Mouse (Mus musculus) adrenal gland, postnatal 36 days (tissue): Measurements from ENCODE around the gene Erbb3. TPM values are rescaled to one million over a fixed set of nuclear protein-coding genes. Genes with fewer than 3 reads are reported as not detected.
A peak's percentile ranks its signal among the peaks of the same experiment; 100 is the strongest.

Experiments
- DNase-seq, 2 experiments: peaks; one replicate each; pipeline ENCODE4 v3.0.0; 2021; ENCODE audit warnings: mixed read lengths in 1 of 2
- microRNA-seq: library from miRNA; unstranded; fragments of <30 nt; microRNA quantifications from one replicate; pipeline ENCODE4 v1.2.0, GENCODE M21; 2021
- total RNA-seq, 2 experiments: library from RNA; stranded (reverse); gene quantifications; 2 replicates each; pipeline ENCODE4 v1.2.3; 2021

Gene Erbb3
- total RNA-seq, 2 experiments from 2014 or later, result 2.2 to 2.3 TPM

DNA sequence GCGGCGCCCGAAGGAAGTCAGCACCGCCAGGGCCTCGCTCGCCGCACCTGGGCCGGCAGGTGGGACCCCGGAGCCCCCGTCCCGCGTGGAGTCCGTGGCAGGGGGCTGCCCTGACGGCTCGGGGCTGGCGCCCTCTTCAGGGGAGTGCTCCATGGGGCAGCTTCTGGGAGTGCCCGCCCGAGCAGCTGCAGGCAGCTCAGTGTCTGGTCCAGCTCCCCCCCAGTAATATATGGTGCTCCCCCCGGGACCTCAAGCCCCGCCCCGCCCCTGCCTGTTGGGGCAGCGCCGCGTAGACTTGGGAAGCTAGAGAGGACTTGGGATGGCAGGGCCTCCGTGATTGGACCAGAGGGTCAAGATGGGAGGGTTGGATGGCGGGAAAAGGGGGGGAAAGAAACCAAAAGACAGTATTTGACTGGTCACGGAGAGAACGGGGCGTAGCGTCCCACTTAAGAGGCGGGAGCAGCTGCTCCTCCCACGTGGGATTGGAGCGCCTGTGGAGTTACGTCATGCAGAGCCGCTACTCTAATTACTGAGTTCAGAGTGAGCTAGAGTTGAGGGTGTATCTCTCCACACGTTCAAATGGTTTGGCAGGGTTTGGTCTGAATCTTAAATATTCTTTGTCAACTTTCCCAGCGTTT is 63.7 kb downstream of the Erbb3 start, which contains the start of gene Esyt1:
Esyt1 (minus strand) TSS at position 201 of the 638 bp plus-strand sequence.
- DNase-seq, result peak; percentile 95 to 96

DNA sequence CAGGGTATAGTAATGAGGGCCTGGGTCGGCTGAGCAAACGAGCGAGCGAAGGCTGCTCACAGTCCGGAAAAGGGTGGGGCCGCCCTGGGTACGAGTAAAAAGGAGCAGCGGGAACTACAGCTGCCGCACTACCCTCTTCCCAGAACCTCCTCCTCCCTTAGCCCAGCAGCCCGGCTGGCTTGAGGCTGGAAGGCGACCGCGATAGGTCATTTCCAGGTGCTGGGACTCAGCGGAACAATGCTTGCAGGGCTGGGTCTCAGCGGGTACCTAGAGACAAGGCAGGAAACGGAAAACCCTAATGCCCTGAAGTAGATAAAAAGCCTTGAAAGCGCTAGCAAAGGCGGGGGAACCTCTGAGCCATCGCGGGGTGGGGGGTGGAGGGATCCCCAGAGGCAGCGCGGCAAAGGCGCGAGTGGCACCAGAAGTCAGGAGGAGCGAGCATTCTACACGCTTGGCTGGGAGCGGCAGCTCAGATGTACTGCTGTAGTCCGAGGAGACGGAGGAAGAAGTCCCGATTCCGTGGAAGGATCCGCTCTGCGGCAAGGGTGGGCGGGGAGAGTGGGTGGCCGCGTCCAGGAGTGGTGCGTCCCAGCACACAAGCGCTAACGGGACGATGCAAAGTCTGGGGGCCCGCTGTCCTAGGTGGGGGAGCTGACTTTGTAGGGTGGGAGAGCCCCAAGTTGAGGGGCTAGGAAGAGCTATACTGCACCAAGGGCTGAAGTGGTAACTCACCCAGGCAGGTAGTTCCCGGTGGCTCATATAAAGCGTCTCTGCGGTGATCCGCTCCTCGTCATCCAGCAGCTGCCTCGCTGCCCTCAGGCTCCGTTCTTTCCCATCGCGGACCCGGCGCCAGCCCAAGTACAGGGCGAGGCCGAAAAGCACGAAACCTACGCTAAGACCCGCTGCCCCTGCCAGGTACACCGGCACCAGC is 64.5 kb downstream of the Erbb3 start:
- DNase-seq, result peak; percentile 52 to 71

DNA sequence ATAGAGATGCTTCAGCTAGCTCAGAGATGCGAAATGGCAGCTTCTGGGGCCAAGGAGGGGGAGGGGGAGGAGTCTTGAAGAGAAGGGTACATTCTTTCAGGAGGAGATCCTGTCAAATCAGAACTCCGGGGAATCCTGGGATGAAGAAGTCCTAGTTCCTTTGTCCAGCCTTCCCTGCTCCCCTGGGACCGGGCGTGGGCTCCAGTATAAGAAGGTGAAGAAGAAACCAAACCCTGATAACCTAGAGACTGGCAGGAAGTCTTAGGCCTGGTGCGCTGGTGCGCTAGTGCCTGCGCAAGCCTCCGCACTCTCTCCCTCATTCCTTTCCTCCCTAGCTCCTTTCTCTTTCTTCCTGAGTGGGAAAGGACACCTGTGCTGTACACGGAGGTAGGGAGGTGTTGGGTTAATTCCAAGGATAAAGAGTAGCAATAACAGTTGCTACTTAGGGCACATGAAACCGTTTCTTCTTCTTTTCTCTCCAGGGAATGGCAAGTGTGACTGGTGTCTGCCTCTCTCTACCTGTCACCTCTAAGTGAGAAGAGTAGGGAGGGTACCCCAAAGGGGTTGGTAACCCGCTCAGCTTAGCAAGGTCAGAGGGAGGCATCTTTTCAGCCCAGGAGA is 65.2 kb downstream of the Erbb3 start:
- no peak for DNase-seq

DNA sequence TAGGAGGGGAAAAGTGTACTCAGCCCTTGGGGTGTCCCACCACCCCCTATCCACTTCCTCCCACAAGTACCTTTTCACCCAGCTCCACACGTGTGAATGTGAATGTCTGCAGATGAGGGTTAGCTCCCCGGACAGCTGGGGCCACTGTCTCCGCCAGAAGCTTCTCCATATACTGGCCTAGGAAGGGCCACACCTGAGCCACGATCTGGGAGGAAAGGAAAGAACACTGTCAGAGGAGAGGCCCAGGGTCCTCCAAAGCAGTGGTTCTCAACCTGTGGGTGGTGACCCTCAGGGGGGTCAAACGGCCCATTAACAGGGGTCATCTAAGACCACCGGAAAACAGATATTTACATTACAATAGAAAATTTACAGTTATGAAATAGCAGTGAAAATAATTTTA is 67.1 kb downstream of the Erbb3 start:
- no peak for DNase-seq

DNA sequence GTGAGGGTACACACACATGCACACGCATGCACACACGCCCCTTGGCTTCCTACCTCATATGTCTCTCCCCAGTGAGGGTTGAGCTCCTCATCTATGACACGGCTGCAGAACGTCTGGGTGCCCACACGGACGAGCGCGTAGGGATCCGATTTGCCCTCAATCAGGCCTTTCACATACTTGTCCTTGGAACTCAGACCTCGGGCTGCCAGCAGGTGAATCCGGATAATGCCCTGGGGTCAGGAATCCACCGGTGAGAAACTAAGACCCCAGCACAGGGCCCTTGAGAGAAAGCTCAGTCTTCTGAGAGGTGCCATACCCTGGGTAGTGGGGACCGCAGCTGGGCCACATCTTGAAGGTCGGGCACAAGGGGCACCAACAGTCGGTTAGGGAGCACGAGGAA is 68.9 kb downstream of the Erbb3 start:
- DNase-seq, result no peak

DNA sequence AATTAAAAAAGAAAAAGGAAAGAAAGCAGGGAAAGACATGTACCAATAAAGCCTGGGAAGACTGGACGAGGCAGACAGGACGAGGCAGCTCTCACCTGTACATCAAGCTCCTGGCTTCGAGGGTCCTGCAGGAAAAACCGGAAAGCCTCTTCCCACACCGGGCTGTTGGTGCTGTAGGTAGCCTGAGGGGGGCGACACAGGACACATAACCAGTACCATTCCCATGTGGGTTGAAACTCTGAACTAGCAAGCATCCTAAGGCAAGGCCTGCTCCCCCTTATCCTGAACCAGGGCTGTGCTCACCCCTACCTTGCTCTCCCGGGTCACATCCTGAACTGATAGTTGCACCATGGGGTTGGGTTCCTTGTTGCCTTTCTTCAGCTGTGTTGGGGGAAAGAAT is 70.6 kb downstream of the Erbb3 start:
- DNase-seq, result peak; percentile 55 to 70

Small RNAs within 50 kb of the gene (microRNA-seq; reads per million reads assigned to microRNA genes)
- gene Gm47275, result not detected
- gene Mir6917, result not detected

Other genes starting within 250 kb of the Erbb3 start
- gene Coq10a, start 220.7 kb downstream of the Erbb3 start, total RNA-seq, result 10 to 100 TPM; 70.3 to 83.5 TPM
- gene Ankrd52, start 212.5 kb downstream of the Erbb3 start, total RNA-seq, result 10 to 100 TPM; 56.4 to 70.6 TPM
- not detected for gene Slc39a5, start 188.4 kb downstream of the Erbb3 start, total RNA-seq
- 10 to 100 TPM; 71.4 to 73.6 TPM for gene Nabp2, start 178.2 kb downstream of the Erbb3 start, total RNA-seq
- 10 to 100 TPM; 44.4 to 45.9 TPM for gene Rnf41, start 178.0 kb downstream of the Erbb3 start, total RNA-seq
- gene Smarcc2, start 130.4 kb downstream of the Erbb3 start, total RNA-seq, result 100 to 1,000 TPM in 1 of 2 experiments, 10 to 100 TPM in 1; 97.5 to 104 TPM
- 100 to 1,000 TPM; 812 to 946 TPM for gene Myl6, start 95.5 kb downstream of the Erbb3 start, total RNA-seq
- 1 to 10 TPM; 5.6 to 6.1 TPM for gene Myl6b, start 91.0 kb downstream of the Erbb3 start, total RNA-seq
- 10 to 100 TPM; 22.7 to 28.8 TPM for gene Esyt1, start 63.8 kb downstream of the Erbb3 start, total RNA-seq
- gene Zc3h10, start 41.9 kb downstream of the Erbb3 start, total RNA-seq, result 10 to 100 TPM; 11.9 to 15.2 TPM
- 1,000 to 10,000 TPM; 2,845 to 2,862 TPM for gene Rpl41, start 40.3 kb downstream of the Erbb3 start, total RNA-seq
- gene Pa2g4, start 23.7 kb downstream of the Erbb3 start, total RNA-seq, result 10 to 100 TPM; 83.1 to 89.4 TPM
- 100 to 1,000 TPM; 697 to 707 TPM for gene Rps26, start 37.1 kb upstream of the Erbb3 start, total RNA-seq
- 1 to 10 TPM; 1.5 to 2.2 TPM for gene Ikzf4, start 56.3 kb upstream of the Erbb3 start, total RNA-seq
- 10 to 100 TPM; 24.1 to 24.3 TPM for gene Suox, start 84.4 kb upstream of the Erbb3 start, total RNA-seq
- gene Rab5b, start 106.6 kb upstream of the Erbb3 start, total RNA-seq, result 100 to 1,000 TPM; 111 to 125 TPM
- gene Pmel, start 114.5 kb upstream of the Erbb3 start, total RNA-seq, result 1 to 10 TPM in 1 of 2 experiments, under 1 TPM in 1; 0.82 to 1.4 TPM
- gene Cdk2, start 115.4 kb upstream of the Erbb3 start, total RNA-seq, result 10 to 100 TPM; 17.4 to 19.7 TPM
- gene Dgka, start 155.2 kb upstream of the Erbb3 start, total RNA-seq, result 10 to 100 TPM; 16.2 to 20.2 TPM
- gene Pym1, start 158.2 kb upstream of the Erbb3 start, total RNA-seq, result 10 to 100 TPM; 20.8 to 21.9 TPM
- 10 to 100 TPM; 39.7 to 57.0 TPM for gene Mmp19, start 201.3 kb upstream of the Erbb3 start, total RNA-seq
- 10 to 100 TPM; 60.1 to 77.1 TPM for gene Dnajc14, start 214.4 kb upstream of the Erbb3 start, total RNA-seq
- 1 to 10 TPM; 7.6 to 8.9 TPM for gene Tmem198b, start 214.7 kb upstream of the Erbb3 start, total RNA-seq
- 10 to 100 TPM; 50.4 to 60.8 TPM for gene Sarnp, start 227.7 kb upstream of the Erbb3 start, total RNA-seq
- gene Ormdl2, start 232.0 kb upstream of the Erbb3 start, total RNA-seq, result 10 to 100 TPM; 41.8 to 43.8 TPM